Mouse (Mus musculus): ENCODE data around the gene Dner. TPM values are rescaled to one million over a fixed set of nuclear protein-coding genes. Genes with fewer than 3 reads are reported as not detected.

Dner gene
- polyA plus RNA-seq, 1 experiment from 2014 or later = 0.32 TPM

- Histone ChIP-seq H3K27ac (ENCODE audit: low read depth, low read length) (no peak overlapping the region), H3K9me3 (ENCODE audit: control insufficient read depth, low read length) (no peaks in the 10 kb centered on the region), H3K4me2 (no peak overlapping the region), H3K9ac (ENCODE audit: low read depth, low read length) (no peak overlapping the region), H3K36me3 (ENCODE audit: control insufficient read depth, insufficient read depth, low read length) (no peaks in the 10 kb centered on the region), H3K27me3 (replicated peaks; ENCODE audit: control insufficient read depth, insufficient read depth, low read length) (no peaks in the 10 kb centered on the region), H3K4me1 (replicated peaks; ENCODE audit: control insufficient read depth, insufficient read depth, low read length) (no peaks in the 10 kb centered on the region), H3K4me3 (ENCODE audit: low read depth, low read length) (no peak overlapping the region)
- DNase-seq (ENCODE audit: low spot score) (no peak), ATAC-seq (replicated peaks; ENCODE audit: low FRiP score) (no peak)
- 80% methylated on average over 4 of the region's 4 CpGs for WGBS
Observed at GRCm38 (mm10) chr1:84524413-84524812, 171.6 kb downstream of the Dner start.

GRCm38 (mm10) chr1:84522963-84523280 lies 173.1 kb downstream of the Dner start:
- ATAC-seq (replicated peaks; ENCODE audit: low FRiP score) = no peak

GRCm38 (mm10) chr1:84522256-84522962 lies 173.6 kb downstream of the Dner start:
- H3K9ac ChIP-seq (ENCODE audit: low read depth, low read length) = no peak overlapping the region
- no peaks in the 10 kb centered on the region for H3K36me3 ChIP-seq (ENCODE audit: control insufficient read depth, insufficient read depth, low read length)
- ATAC-seq (replicated peaks; ENCODE audit: low FRiP score) = no peak
- no peak overlapping the region for H3K4me2 ChIP-seq
- no peaks in the 10 kb centered on the region for H3K4me1 ChIP-seq (replicated peaks; ENCODE audit: control insufficient read depth, insufficient read depth, low read length)
- DNase-seq (ENCODE audit: low spot score) = no peak
- H3K9me3 ChIP-seq (ENCODE audit: control insufficient read depth, low read length) = no peaks in the 10 kb centered on the region
- 67% methylated on average over 4 of the region's 4 CpGs for WGBS
- H3K27me3 ChIP-seq (replicated peaks; ENCODE audit: control insufficient read depth, insufficient read depth, low read length) = no peaks in the 10 kb centered on the region
- no peak overlapping the region for H3K27ac ChIP-seq (ENCODE audit: low read depth, low read length)
- no peak overlapping the region for H3K4me3 ChIP-seq (ENCODE audit: low read depth, low read length)

More at GRCm38 (mm10) chr1:84522963-84523280, 173.1 kb downstream of the Dner start:
- no peak overlapping the region for H3K9ac ChIP-seq (ENCODE audit: low read depth, low read length)
- no peak for DNase-seq (ENCODE audit: low spot score)
- H3K9me3 ChIP-seq (ENCODE audit: control insufficient read depth, low read length) = no peaks in the 10 kb centered on the region
- H3K4me3 ChIP-seq (ENCODE audit: low read depth, low read length) = no peak overlapping the region
- no peak overlapping the region for H3K4me2 ChIP-seq
- no peak overlapping the region for H3K27ac ChIP-seq (ENCODE audit: low read depth, low read length)
- H3K4me1 ChIP-seq (replicated peaks; ENCODE audit: control insufficient read depth, insufficient read depth, low read length) = no peaks in the 10 kb centered on the region
- WGBS = 70% methylated on average over 4 of the region's 4 CpGs
- no peaks in the 10 kb centered on the region for H3K27me3 ChIP-seq (replicated peaks; ENCODE audit: control insufficient read depth, insufficient read depth, low read length)
- no peaks in the 10 kb centered on the region for H3K36me3 ChIP-seq (ENCODE audit: control insufficient read depth, insufficient read depth, low read length)

DNA sequence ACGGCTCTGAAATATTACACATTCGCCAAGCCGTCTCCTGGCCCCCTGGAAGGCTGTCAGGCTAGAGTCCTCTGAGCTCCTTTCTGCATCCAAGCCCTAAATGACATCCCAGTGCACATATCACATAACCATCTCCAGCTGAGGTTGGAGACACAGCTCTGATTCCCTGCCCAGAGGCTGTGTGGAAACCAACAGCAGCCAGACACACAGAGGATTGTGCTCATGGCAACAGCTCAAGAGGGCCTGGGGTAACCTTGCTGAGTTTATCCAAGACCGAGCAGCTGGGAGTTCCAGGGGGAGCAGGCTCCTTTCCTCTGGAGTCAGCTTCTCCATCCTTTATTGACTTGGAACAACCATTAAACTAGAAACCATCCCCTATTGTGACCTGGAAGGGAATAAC lies 177.7 kb downstream of the Dner start:
- DNase-seq (ENCODE audit: low spot score) = no peak
- WGBS = 80% methylated on average over 4 of the region's 4 CpGs
- ATAC-seq (replicated peaks; ENCODE audit: low FRiP score) = no peak
- no peaks in the 10 kb centered on the region for H3K27me3 ChIP-seq (replicated peaks; ENCODE audit: control insufficient read depth, insufficient read depth, low read length)
- H3K36me3 ChIP-seq (ENCODE audit: control insufficient read depth, insufficient read depth, low read length) = no peaks in the 10 kb centered on the region
- H3K4me1 ChIP-seq (replicated peaks; ENCODE audit: control insufficient read depth, insufficient read depth, low read length) = no peaks in the 10 kb centered on the region
- no peak overlapping the region for H3K27ac ChIP-seq (ENCODE audit: low read depth, low read length)
- H3K4me2 ChIP-seq = no peak overlapping the region
- H3K9me3 ChIP-seq (ENCODE audit: control insufficient read depth, low read length) = no peaks in the 10 kb centered on the region
- H3K9ac ChIP-seq (ENCODE audit: low read depth, low read length) = no peak overlapping the region
- no peak overlapping the region for H3K4me3 ChIP-seq (ENCODE audit: low read depth, low read length)

DNA sequence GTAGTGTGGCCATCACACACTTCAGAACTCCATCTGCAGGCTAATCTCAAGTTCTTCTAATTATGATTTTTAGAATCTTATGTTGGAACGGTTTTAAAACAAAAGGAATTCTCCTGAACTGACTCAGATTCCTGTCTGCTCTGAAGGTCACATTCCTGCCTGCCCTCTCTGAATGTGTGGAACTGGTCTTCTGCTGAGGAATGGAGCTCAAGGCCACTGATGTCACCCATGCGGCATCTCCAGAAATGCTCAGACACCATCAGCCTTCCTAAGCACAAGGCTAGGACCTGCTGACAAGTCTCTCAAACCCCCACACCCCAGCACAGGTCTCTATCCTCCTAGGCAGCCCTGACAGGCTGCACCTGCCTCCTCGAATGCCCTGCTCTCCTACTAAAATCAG lies 182.8 kb downstream of the Dner start:
- no peaks in the 10 kb centered on the region for H3K27me3 ChIP-seq (replicated peaks; ENCODE audit: control insufficient read depth, insufficient read depth, low read length)
- H3K4me2 ChIP-seq = no peak overlapping the region
- no peaks in the 10 kb centered on the region for H3K9me3 ChIP-seq (ENCODE audit: control insufficient read depth, low read length)
- no peak overlapping the region for H3K4me3 ChIP-seq (ENCODE audit: low read depth, low read length)
- ATAC-seq (replicated peaks; ENCODE audit: low FRiP score) (no peak), DNase-seq (ENCODE audit: low spot score) (no peak)
- H3K27ac ChIP-seq (ENCODE audit: low read depth, low read length) = no peak overlapping the region
- WGBS = 53% methylated on average over 3 of the region's 3 CpGs
- H3K36me3 ChIP-seq (ENCODE audit: control insufficient read depth, insufficient read depth, low read length) = no peaks in the 10 kb centered on the region
- H3K4me1 ChIP-seq (replicated peaks; ENCODE audit: control insufficient read depth, insufficient read depth, low read length) = no peaks in the 10 kb centered on the region
- no peak overlapping the region for H3K9ac ChIP-seq (ENCODE audit: low read depth, low read length)

GRCm38 (mm10) chr1:84508510-84508909 lies 187.5 kb downstream of the Dner start:
- no peaks in the 10 kb centered on the region for H3K27me3 ChIP-seq (replicated peaks; ENCODE audit: control insufficient read depth, insufficient read depth, low read length)
- 74% methylated on average over 1 of the region's 1 CpGs for WGBS
- no peak for ATAC-seq (replicated peaks; ENCODE audit: low FRiP score)
- no peak overlapping the region for H3K4me2 ChIP-seq
- no peaks in the 10 kb centered on the region for H3K36me3 ChIP-seq (ENCODE audit: control insufficient read depth, insufficient read depth, low read length)
- DNase-seq (ENCODE audit: low spot score) = no peak
- no peak overlapping the region for H3K9ac ChIP-seq (ENCODE audit: low read depth, low read length)
- no peak overlapping the region for H3K27ac ChIP-seq (ENCODE audit: low read depth, low read length)
- no peaks in the 10 kb centered on the region for H3K4me1 ChIP-seq (replicated peaks; ENCODE audit: control insufficient read depth, insufficient read depth, low read length)
- no peak overlapping the region for H3K4me3 ChIP-seq (ENCODE audit: low read depth, low read length)
- H3K9me3 ChIP-seq (ENCODE audit: control insufficient read depth, low read length) = no peaks in the 10 kb centered on the region

GRCm38 (mm10) chr1:84507568-84507967 lies 188.5 kb downstream of the Dner start:
- no peak overlapping the region for H3K4me2 ChIP-seq
- H3K36me3 ChIP-seq (ENCODE audit: control insufficient read depth, insufficient read depth, low read length) = no peaks in the 10 kb centered on the region
- no peaks in the 10 kb centered on the region for H3K9me3 ChIP-seq (ENCODE audit: control insufficient read depth, low read length)
- H3K27me3 ChIP-seq (replicated peaks; ENCODE audit: control insufficient read depth, insufficient read depth, low read length) = no peaks in the 10 kb centered on the region
- H3K27ac ChIP-seq (ENCODE audit: low read depth, low read length) = no peak overlapping the region
- DNase-seq (ENCODE audit: low spot score) (no peak), ATAC-seq (replicated peaks; ENCODE audit: low FRiP score) (no peak)
- H3K4me1 ChIP-seq (replicated peaks; ENCODE audit: control insufficient read depth, insufficient read depth, low read length) = no peaks in the 10 kb centered on the region
- H3K4me3 ChIP-seq (ENCODE audit: low read depth, low read length) = no peak overlapping the region
- H3K9ac ChIP-seq (ENCODE audit: low read depth, low read length) = no peak overlapping the region

GRCm38 (mm10) chr1:84506984-84507546 lies 189.0 kb downstream of the Dner start:
- no peaks in the 10 kb centered on the region for H3K27me3 ChIP-seq (replicated peaks; ENCODE audit: control insufficient read depth, insufficient read depth, low read length)
- no peaks in the 10 kb centered on the region for H3K9me3 ChIP-seq (ENCODE audit: control insufficient read depth, low read length)
- H3K9ac ChIP-seq (ENCODE audit: low read depth, low read length) = no peak overlapping the region
- H3K4me3 ChIP-seq (ENCODE audit: low read depth, low read length) = no peak overlapping the region
- H3K4me1 ChIP-seq (replicated peaks; ENCODE audit: control insufficient read depth, insufficient read depth, low read length) = no peaks in the 10 kb centered on the region
- H3K27ac ChIP-seq (ENCODE audit: low read depth, low read length) = no peak overlapping the region
- ATAC-seq (replicated peaks; ENCODE audit: low FRiP score) = no peak
- WGBS = 60% methylated on average over 6 of the region's 6 CpGs
- no peak overlapping the region for H3K4me2 ChIP-seq
- no peak for DNase-seq (ENCODE audit: low spot score)
- no peaks in the 10 kb centered on the region for H3K36me3 ChIP-seq (ENCODE audit: control insufficient read depth, insufficient read depth, low read length)

DNA sequence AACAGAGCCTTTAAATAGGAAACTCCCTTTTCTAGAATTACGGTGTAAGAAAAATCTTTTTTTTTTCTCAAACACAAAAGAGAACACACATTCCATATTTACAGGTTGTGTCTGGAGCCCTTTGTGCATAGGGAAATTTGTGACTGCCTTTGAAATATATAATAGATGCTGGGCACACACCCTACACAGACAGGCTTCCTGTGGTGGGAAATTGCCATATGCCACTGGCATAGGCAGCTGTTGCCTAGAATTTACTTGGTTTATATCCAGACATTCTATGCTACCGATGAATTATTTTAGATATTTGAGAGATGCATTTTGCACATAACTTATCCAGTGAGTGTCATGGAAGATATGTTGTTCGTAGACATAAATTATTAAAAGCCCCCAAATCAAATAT lies 195.3 kb downstream of the Dner start:
- ATAC-seq (replicated peaks; ENCODE audit: low FRiP score) (no peak), DNase-seq (ENCODE audit: low spot score) (no peak)
- no peak overlapping the region for H3K27ac ChIP-seq (ENCODE audit: low read depth, low read length)
- WGBS = 89% methylated on average over 3 of the region's 3 CpGs
- no peaks in the 10 kb centered on the region for H3K9me3 ChIP-seq (ENCODE audit: control insufficient read depth, low read length)
- H3K4me3 ChIP-seq (ENCODE audit: low read depth, low read length) = no peak overlapping the region
- H3K27me3 ChIP-seq (replicated peaks; ENCODE audit: control insufficient read depth, insufficient read depth, low read length) = no peaks in the 10 kb centered on the region
- no peak overlapping the region for H3K9ac ChIP-seq (ENCODE audit: low read depth, low read length)
- H3K4me1 ChIP-seq (replicated peaks; ENCODE audit: control insufficient read depth, insufficient read depth, low read length) = no peaks in the 10 kb centered on the region
- H3K36me3 ChIP-seq (ENCODE audit: control insufficient read depth, insufficient read depth, low read length) = no peaks in the 10 kb centered on the region
- no peak overlapping the region for H3K4me2 ChIP-seq

Measured in liver, embryonic 11.5 days (tissue).